Mouse (Mus musculus): ENCODE measurements around the gene Rbm43.

DNA sequence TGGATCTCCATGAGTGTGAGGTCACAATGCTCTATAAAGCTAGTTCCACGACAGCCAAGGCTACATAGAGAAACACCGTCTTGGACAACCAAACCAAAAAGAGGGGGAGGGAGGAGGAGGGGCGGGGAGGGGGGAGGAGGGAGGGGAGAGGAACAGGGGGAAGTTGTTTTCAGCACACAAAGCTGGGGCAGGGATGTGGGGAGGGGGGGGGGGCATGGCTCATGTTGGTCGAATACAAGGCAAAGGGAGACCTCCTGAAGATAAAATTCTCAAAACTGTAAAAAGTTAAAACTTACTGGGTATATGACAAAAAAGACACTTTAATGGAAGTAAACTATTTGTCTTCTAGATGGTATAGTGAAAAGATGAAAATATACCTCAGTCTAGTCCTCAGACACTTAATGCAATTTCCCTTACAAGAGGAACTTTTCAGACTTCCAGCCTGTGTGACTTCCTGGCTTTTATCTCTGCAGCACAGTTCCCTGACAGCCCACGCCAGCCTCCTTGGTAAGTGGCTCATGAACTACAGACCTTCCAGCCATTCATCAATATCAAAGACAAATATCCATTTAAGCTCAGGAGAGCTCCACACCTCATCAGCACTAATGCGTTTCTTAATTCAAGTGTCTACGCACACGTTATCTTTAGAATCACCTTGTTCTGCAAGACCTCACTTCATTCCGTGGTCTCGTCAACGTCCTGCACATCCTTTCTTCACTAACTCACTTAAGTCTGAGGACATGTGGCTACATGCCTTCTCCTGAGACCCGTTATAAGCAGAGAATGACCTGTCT lies 1.4 kb downstream of the Rbm43 start:
- TF ChIP-seq CTCF (conservative IDR thresholded peaks at IDR 0.05; ENCODE audit: insufficient read depth, insufficient read length, low read depth, low read length), result no peak
- no peak for TF ChIP-seq POLR2A (IDR thresholded peaks at IDR 0.05; ENCODE audit: low read depth, low read length)
